Comparison of ENCODE assay signal across 23 mouse cellular contexts in genomic region chr15:72339629-72340028, GRCm38 (mm10).
"Had no signal": no experiment of that assay in that cellular context is flagged by ENCODE, and none has a peak within 500 bp of the region (broad histone marks: within the 10 kb centered on the region; RNA-seq: fewer than 3 reads in every experiment).

No protein-coding gene starts in this region.

- H3K9ac ChIP-seq: forebrain, postnatal 0 days; heart, embryonic 13.5 days; heart, embryonic 15.5 days; hindbrain, embryonic 13.5 days; hindbrain, embryonic 15.5 days; limb, embryonic 13.5 days; limb, embryonic 15.5 days; liver, embryonic 12.5 days; liver, embryonic 14.5 days had no signal

- H3K4me2 ChIP-seq: heart, embryonic 11.5 days; heart, embryonic 13.5 days; heart, embryonic 15.5 days; hindbrain, embryonic 13.5 days; hindbrain, embryonic 15.5 days; limb, embryonic 13.5 days; limb, embryonic 15.5 days; liver, embryonic 12.5 days had no signal

- H3K9me3 ChIP-seq: heart, embryonic 13.5 days; heart, embryonic 15.5 days; hindbrain, embryonic 13.5 days; hindbrain, embryonic 15.5 days; limb, embryonic 13.5 days; limb, embryonic 15.5 days; liver, embryonic 12.5 days had no signal

- H3K4me1 ChIP-seq: heart, embryonic 13.5 days; heart, embryonic 15.5 days; hindbrain, embryonic 15.5 days; limb, embryonic 13.5 days; limb, embryonic 15.5 days; liver, embryonic 12.5 days had no signal

- ATAC-seq: forebrain, postnatal 0 days; hindbrain, postnatal 0 days; intestine, embryonic 16.5 days; liver, embryonic 12.5 days had no signal

- H3K27ac ChIP-seq: heart, adult 2 months; heart, embryonic 13.5 days; heart, embryonic 15.5 days; hindbrain, embryonic 13.5 days; hindbrain, embryonic 15.5 days; hindbrain, postnatal 0 days; limb, embryonic 13.5 days; limb, embryonic 15.5 days; liver, embryonic 12.5 days; liver, embryonic 14.5 days had no signal

- H3K4me3 ChIP-seq: heart, adult 2 months; heart, embryonic 13.5 days; heart, embryonic 15.5 days; hindbrain, embryonic 13.5 days; hindbrain, embryonic 15.5 days; limb, embryonic 13.5 days; limb, embryonic 15.5 days; liver, embryonic 12.5 days had no signal

- H3K36me3 ChIP-seq: heart, embryonic 13.5 days; heart, embryonic 15.5 days; hindbrain, embryonic 13.5 days; hindbrain, embryonic 15.5 days; limb, embryonic 13.5 days; limb, embryonic 15.5 days; liver, embryonic 12.5 days had no signal

- DNase-seq: forebrain, postnatal 0 days; gastrocnemius, postnatal 14 days; gastrocnemius, postnatal 36 days; heart, adult 2 months; heart, postnatal 14 days; heart, postnatal 36 days; kidney, adult 18-20 months; kidney, adult 8-10 months; kidney, postnatal 10 days; layer of hippocampus, adult 9-11 months; layer of hippocampus, postnatal 36 days; left cerebral cortex, postnatal 4 days had no signal

- H3K27me3 ChIP-seq: heart, embryonic 13.5 days; heart, embryonic 15.5 days; hindbrain, embryonic 13.5 days; hindbrain, embryonic 15.5 days; limb, embryonic 13.5 days; limb, embryonic 15.5 days; liver, embryonic 12.5 days had no signal
